Mouse (Mus musculus) bone marrow, adult 2 months (tissue): ENCODE data around the gene Pih1d1.

Experiments used
- CTCF ChIP-seq: fragments of 200-500 bp; IDR thresholded peaks from 2 replicates; pipeline ENCODE4 v1.5.1; 2011; ENCODE audit warnings: low read length, control low read depth; ENCODE audit not compliant: control insufficient read depth, insufficient read depth
- POLR2A ChIP-seq: fragments of 200-500 bp; IDR thresholded peaks from 2 replicates; pipeline ENCODE4 v1.6.1; 2011; ENCODE audit warnings: low read depth, mild to moderate bottlenecking, control low read depth, low read length, borderline replicate concordance; ENCODE audit not compliant: control insufficient read depth

DNA sequence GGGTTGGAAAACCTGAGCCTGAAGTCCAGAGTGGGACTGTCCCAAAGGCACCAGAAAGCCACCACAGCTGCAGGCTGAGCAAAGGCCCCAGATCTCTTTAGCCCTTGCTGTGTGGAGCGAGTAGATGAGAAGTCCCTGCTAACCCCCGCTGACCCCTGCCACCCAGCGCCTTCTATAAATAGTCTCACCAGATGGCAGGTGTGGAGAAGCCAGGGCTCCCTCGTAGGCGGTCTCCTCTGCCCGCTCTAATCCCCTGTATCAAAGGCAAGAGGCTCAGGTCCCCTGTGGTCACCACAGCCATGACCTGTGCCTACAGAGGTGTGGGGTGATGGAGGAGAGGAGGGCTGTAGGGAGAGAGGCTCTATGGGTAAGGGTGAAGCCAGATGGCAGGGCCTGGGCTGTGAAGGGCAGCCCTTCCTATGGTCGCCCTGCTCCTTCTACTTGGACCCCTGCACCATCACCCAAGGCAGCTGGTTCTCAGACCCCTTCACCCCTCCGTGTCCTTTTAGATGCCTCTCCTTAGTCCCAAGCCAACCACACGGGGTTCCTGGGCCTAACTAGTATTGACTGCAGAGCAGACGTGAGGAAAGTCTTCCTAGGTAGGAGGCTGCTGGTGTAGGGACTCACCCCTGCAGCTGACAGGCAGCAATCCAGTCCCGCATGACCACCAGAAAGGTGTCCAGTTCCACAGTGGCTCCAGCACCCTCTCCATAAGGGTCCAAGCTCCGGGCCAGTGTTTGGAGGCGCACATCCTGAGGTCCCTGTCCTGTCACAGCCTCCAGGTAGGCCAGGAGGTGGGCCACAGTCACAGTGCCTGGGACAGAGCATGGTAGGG lies 41.5 kb downstream of the Pih1d1 start:
- TF ChIP-seq CTCF (no peak), POLR2A (no peak)
